Mouse (Mus musculus): Measurements from ENCODE around the gene Apol7c. TPM values are rescaled to one million over a fixed set of nuclear protein-coding genes. Genes with fewer than 3 reads are reported as not detected.
"Not testable (repeated sequence)": the region's sequence is repeated elsewhere in the genome, so short reads cannot be mapped to it uniquely, and the experiment has no call there.

Gene Apol7c
- polyA plus RNA-seq (2016; fragmentation: Nextera tagmentation; extraction: Ambion mirVana), result not detected in 2 replicates

GRCm38 (mm10) chr15:77533216-77533615 is at the start of gene Apol7c:
Gene Apol7c (minus strand): TSS chr15:77533316.
- H3K4me2 ChIP-seq, result no peak within 1 kb of the TSS
- H3K4me1 ChIP-seq (replicated peaks), result no peaks in the 10 kb centered on the region
- H3K27ac ChIP-seq, result no peak within 1 kb of the TSS
- no peak for ATAC-seq (ENCODE audit: insufficient number of reproducible peaks, insufficient read depth, low FRiP score, low TSS enrichment, low read depth)
- H3K27me3 ChIP-seq, result no peaks in the 10 kb centered on the region
- no peaks in the 10 kb centered on the region for H3K36me3 ChIP-seq
- H3K4me3 ChIP-seq (replicated peaks), result no peak within 1 kb of the TSS
- H3K9ac ChIP-seq (replicated peaks), result no peak within 1 kb of the TSS
- no peaks in the 10 kb centered on the region for H3K9me3 ChIP-seq

- no peak overlapping the region for H3K4me3 ChIP-seq (replicated peaks)
- WGBS, result 71% methylated on average over 1 of the region's 1 CpGs
These were observed 48.6 kb upstream of the Apol7c start for GRCm38 (mm10) chr15:77581681-77582080.

DNA sequence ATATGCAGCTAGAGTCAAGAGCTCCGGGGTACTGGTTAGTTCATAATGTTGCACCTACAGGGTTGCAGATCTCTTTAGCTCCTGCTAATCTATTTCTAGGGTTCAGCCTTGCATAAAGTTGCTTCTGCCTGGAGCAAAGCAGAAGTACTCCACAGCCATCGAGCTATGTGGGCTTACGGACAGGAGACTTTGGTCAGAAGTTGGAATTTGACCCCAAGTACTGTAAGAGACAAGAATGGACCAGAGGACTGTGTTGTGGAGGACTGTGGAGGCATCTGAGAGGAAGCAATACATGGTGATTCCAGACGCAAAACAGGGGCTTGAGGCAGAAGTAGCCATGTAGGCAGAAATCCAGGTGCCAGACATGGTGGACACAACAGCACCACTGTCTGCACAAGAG is 46.2 kb upstream of the Apol7c start:
- no peak for ATAC-seq (ENCODE audit: insufficient number of reproducible peaks, insufficient read depth, low FRiP score, low TSS enrichment, low read depth)
- Histone ChIP-seq H3K4me3 (replicated peaks) (no peak overlapping the region), H3K36me3 (no peaks in the 10 kb centered on the region), H3K27ac (no peak overlapping the region), H3K9me3 (peaks cover 9% of the 10 kb centered on the region), H3K4me1 (replicated peaks) (no peaks in the 10 kb centered on the region), H3K4me2 (no peak overlapping the region), H3K9ac (replicated peaks) (no peak overlapping the region), H3K27me3 (no peaks in the 10 kb centered on the region)
- WGBS, result 85% methylated on average over 4 of the region's 4 CpGs

More at GRCm38 (mm10) chr15:77581681-77582080, 48.6 kb upstream of the Apol7c start:
- Histone ChIP-seq H3K4me2 (no peak overlapping the region), H3K27ac (no peak overlapping the region), H3K36me3 (no peaks in the 10 kb centered on the region), H3K4me1 (replicated peaks) (no peaks in the 10 kb centered on the region), H3K27me3 (no peaks in the 10 kb centered on the region), H3K9ac (replicated peaks) (no peak overlapping the region), H3K9me3 (peaks cover 9% of the 10 kb centered on the region)
- no peak for ATAC-seq (ENCODE audit: insufficient number of reproducible peaks, insufficient read depth, low FRiP score, low TSS enrichment, low read depth)

DNA sequence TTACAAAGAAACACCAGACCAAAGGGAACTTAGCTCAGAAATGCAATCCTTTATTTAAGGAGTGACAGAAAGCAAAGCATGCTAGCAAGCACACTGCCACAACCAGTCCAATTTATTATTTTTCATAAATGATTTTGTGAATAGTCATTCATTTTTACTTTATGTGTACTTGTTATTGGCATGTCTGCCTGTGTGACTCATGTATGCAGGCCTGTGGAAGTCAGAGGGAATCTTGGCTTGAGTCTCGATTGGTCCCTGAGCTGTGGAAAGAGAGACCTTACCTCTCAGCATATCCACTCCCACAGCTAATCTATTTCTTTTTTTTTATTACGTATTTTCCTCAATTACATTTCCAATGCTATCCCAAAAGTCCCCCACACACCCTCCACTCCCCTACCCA is 45.7 kb upstream of the Apol7c start:
- Histone ChIP-seq H3K27ac (no peak overlapping the region), H3K4me3 (replicated peaks) (no peak overlapping the region), H3K4me2 (no peak overlapping the region), H3K27me3 (no peaks in the 10 kb centered on the region), H3K36me3 (no peaks in the 10 kb centered on the region), H3K4me1 (replicated peaks) (no peaks in the 10 kb centered on the region), H3K9me3 (peaks cover 8% of the 10 kb centered on the region), H3K9ac (replicated peaks) (no peak overlapping the region)
- 88% methylated on average over 2 of the region's 2 CpGs for WGBS
- ATAC-seq (ENCODE audit: insufficient number of reproducible peaks, insufficient read depth, low FRiP score, low TSS enrichment, low read depth), result no peak

DNA sequence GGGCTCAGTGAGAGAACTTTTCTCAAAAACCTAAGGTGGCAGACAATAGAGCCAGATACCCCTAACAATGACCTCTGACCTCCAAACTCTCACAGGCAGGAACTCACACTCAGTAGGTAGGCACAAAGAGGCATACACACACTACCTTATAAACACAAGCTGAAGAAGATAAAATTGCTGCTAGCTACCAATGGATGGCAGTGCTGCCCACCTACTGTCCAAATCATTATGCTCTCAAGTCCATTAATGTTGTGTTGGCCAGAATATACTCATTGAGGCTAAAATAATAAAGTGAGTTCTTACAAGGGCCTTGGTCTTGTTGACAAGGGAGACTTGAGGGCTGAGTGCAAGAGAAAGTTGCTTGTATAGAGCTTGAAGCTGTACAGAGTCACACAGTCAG is 30.1 kb upstream of the Apol7c start:
- H3K36me3 ChIP-seq, result no peaks in the 10 kb centered on the region
- no peak overlapping the region for H3K27ac ChIP-seq
- H3K4me3 ChIP-seq (replicated peaks), result no peak overlapping the region
- no peaks in the 10 kb centered on the region for H3K27me3 ChIP-seq
- no peaks in the 10 kb centered on the region for H3K9me3 ChIP-seq
- no peaks in the 10 kb centered on the region for H3K4me1 ChIP-seq (replicated peaks)
- no peak overlapping the region for H3K9ac ChIP-seq (replicated peaks)
- H3K4me2 ChIP-seq, result no peak overlapping the region
- ATAC-seq (ENCODE audit: insufficient number of reproducible peaks, insufficient read depth, low FRiP score, low TSS enrichment, low read depth), result no peak

DNA sequence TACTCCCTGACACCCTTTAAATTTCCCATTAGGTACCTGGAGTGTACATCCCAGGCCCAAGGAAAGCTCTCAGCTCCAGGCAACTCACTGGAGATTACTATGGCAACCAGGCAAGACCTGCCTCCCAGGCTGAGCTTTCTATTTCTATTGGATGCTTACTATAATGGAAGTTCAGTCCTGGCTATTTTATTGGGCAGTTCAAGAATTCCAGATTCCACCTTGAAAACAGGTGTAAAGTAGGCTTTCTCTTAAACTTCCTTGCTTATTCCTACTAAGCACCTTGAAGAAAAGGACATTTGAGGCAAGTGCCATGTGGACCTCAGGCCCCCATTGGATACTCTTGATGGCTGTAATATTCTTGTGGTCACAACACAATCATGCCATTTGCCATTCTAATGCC is 28.7 kb upstream of the Apol7c start, which contains the start of gene 1700025B11Rik:
TSS of gene 1700025B11Rik (minus strand) at position 101 of the 400 bp plus-strand sequence.
- Histone ChIP-seq H3K27me3 (no peaks in the 10 kb centered on the region), H3K9ac (replicated peaks) (no peak within 1 kb of the TSS), H3K27ac (no peak within 1 kb of the TSS), H3K4me1 (replicated peaks) (no peaks in the 10 kb centered on the region), H3K36me3 (no peaks in the 10 kb centered on the region), H3K4me3 (replicated peaks) (no peak within 1 kb of the TSS), H3K4me2 (no peak within 1 kb of the TSS), H3K9me3 (no peaks in the 10 kb centered on the region)
- no peak for ATAC-seq (ENCODE audit: insufficient number of reproducible peaks, insufficient read depth, low FRiP score, low TSS enrichment, low read depth)

DNA sequence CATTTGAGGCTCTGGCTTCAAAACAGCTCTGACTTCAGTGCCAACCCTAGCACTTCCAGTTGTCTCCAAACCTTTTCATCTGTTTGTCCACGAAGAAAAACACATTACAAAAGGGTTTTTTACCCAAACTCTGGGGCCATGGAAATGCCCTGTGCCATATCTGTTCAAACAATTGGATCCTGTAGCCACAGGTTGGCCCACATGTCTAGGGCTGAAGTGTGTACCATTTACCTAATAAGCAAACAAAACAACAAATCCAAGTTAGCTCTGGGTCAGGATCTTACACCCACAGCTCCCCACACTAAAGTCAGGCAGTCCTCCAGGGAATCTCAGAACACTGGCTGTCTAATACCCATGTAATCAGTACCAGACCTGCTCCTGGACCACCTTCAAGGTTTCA is 6.1 kb upstream of the Apol7c start:
- WGBS, result 30% methylated on average over 1 of the region's 1 CpGs
- not testable (repeated sequence) for H3K9ac ChIP-seq (replicated peaks); H3K9me3 ChIP-seq; H3K4me1 ChIP-seq (replicated peaks); H3K36me3 ChIP-seq; ATAC-seq (ENCODE audit: insufficient number of reproducible peaks, insufficient read depth, low FRiP score, low TSS enrichment, low read depth); H3K4me3 ChIP-seq (replicated peaks); H3K27ac ChIP-seq; H3K4me2 ChIP-seq; H3K27me3 ChIP-seq

- not testable (repeated sequence) for H3K27me3 ChIP-seq; H3K9ac ChIP-seq (replicated peaks); H3K4me2 ChIP-seq; H3K36me3 ChIP-seq; ATAC-seq (ENCODE audit: insufficient number of reproducible peaks, insufficient read depth, low FRiP score, low TSS enrichment, low read depth); H3K4me1 ChIP-seq (replicated peaks); H3K9me3 ChIP-seq; H3K27ac ChIP-seq; H3K4me3 ChIP-seq (replicated peaks)
- WGBS, result 20% methylated on average over 6 of the region's 6 CpGs
These were observed 9.8 kb downstream of the Apol7c start for GRCm38 (mm10) chr15:77523186-77523843.

- H3K4me3 ChIP-seq (replicated peaks); H3K9ac ChIP-seq (replicated peaks); H3K27ac ChIP-seq; ATAC-seq (ENCODE audit: insufficient number of reproducible peaks, insufficient read depth, low FRiP score, low TSS enrichment, low read depth); H3K9me3 ChIP-seq; H3K27me3 ChIP-seq; H3K4me1 ChIP-seq (replicated peaks); H3K36me3 ChIP-seq; H3K4me2 ChIP-seq: not testable (repeated sequence)
- 67% methylated on average over 4 of the region's 4 CpGs for WGBS
These were observed 12.5 kb downstream of the Apol7c start for GRCm38 (mm10) chr15:77520596-77520995.

- ATAC-seq (ENCODE audit: insufficient number of reproducible peaks, insufficient read depth, low FRiP score, low TSS enrichment, low read depth); H3K4me1 ChIP-seq (replicated peaks); H3K27me3 ChIP-seq; H3K4me3 ChIP-seq (replicated peaks); H3K27ac ChIP-seq; H3K9me3 ChIP-seq; H3K36me3 ChIP-seq; H3K4me2 ChIP-seq; H3K9ac ChIP-seq (replicated peaks): not testable (repeated sequence)
These were observed 25.1 kb downstream of the Apol7c start, which contains the start of gene Apol11a for GRCm38 (mm10) chr15:77507966-77508365. Gene Apol11a (plus strand): TSS chr15:77508271.

- ATAC-seq (ENCODE audit: insufficient number of reproducible peaks, insufficient read depth, low FRiP score, low TSS enrichment, low read depth); H3K27me3 ChIP-seq; H3K9ac ChIP-seq (replicated peaks); H3K36me3 ChIP-seq; H3K4me3 ChIP-seq (replicated peaks); H3K9me3 ChIP-seq; H3K4me2 ChIP-seq; H3K27ac ChIP-seq; H3K4me1 ChIP-seq (replicated peaks): not testable (repeated sequence)
- 77% methylated on average over 1 of the region's 1 CpGs for WGBS
These were observed 38.4 kb downstream of the Apol7c start for GRCm38 (mm10) chr15:77494694-77495093.

DNA sequence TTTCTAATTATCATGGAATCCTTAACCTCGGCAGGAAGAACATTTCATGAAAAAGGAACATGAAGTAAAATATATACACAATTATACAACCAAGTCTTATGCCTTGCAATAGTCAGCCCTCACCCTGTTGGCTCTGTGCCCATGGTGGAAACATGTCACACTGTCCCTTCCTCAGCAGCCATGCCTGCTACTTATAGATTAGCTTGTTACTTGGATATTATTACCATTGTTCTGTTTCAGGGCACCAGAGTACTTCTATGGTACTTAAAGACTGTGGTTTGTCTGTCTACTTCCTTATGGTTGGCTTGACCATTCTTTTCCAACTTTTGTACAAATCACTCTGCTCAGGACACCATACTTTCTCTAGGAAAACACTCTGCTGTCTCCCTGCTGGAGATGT is 39.9 kb downstream of the Apol7c start:
- H3K27ac ChIP-seq; H3K9ac ChIP-seq (replicated peaks); H3K36me3 ChIP-seq; H3K4me2 ChIP-seq; H3K9me3 ChIP-seq; H3K27me3 ChIP-seq; ATAC-seq (ENCODE audit: insufficient number of reproducible peaks, insufficient read depth, low FRiP score, low TSS enrichment, low read depth); H3K4me3 ChIP-seq (replicated peaks); H3K4me1 ChIP-seq (replicated peaks): not testable (repeated sequence)
- no CpG with 5 or more reads among the region's 1 CpGs for whole genome bisulfite sequencing
